Mouse (Mus musculus): ENCODE measurements around the gene Cryba2. TPM values are rescaled to one million over a fixed set of nuclear protein-coding genes. Genes with fewer than 3 reads are reported as not detected.

The Cryba2 gene
- not detected in 2 replicates for polyA plus RNA-seq (2015; fragmentation: Nextera tagmentation; extraction: Ambion mirVana)

DNA sequence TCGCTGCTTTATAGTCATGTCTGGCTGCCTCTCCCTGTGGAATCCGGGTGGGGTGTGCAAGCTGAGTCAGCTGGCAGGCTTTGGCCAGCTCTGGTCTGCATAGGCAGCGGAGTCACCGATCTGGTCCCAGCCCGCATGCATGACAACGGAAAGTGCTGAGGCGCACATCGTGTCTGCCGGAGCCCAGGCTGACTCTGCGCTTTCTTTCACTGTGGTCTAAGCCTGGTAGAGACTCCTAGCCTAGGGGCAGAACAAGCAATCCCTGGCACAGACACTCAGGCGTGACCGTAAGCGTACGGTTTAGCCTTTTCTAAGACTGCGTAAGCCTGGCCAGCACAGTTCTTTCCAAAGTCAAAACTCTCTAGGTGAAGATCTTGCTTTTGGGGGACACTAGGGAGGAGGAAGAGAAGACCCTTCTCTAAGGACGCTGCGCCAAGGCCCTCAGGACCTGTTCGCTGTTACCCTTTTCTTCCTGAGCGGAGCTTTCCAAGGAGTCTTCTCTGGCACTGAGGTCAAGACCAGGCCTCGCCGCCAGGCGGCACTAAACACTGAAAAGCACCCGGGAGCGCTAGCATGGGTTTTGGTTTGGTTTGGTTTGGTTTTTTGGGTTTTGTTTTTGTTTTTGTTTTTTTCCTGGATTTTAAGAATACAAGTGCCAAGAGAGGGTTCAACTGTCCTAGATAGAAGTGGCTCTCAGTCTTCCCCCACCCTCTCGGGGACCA lies at the start of gene Cryba2:
TSS of gene Cryba2 (minus strand) at position 10 of the 722 bp plus-strand sequence.
- H3K36me3 ChIP-seq (ENCODE audit: control insufficient read depth, insufficient read depth): no peaks in the 10 kb centered on the region
- no peak within 1 kb of the TSS for H3K4me3 ChIP-seq (ENCODE audit: low read depth, low read length)
- H3K27ac ChIP-seq (ENCODE audit: low read length): no peak within 1 kb of the TSS
- no peak within 1 kb of the TSS for H3K4me2 ChIP-seq (ENCODE audit: low read depth, low read length)
- H3K9ac ChIP-seq (ENCODE audit: low read depth, low read length): no peak within 1 kb of the TSS
- WGBS (ENCODE audit: insufficient replicate concordance): 6% methylated on average over 25 of the region's 25 CpGs
- ATAC-seq (ENCODE audit: low read depth): no peak
- H3K27me3 ChIP-seq (ENCODE audit: control insufficient read depth, insufficient read depth, low read depth, low read length): peaks cover 66% of the 10 kb centered on the region
- H3K4me1 ChIP-seq (ENCODE audit: control insufficient read depth, low read depth, low read length): no peaks in the 10 kb centered on the region
- H3K9me3 ChIP-seq (replicated peaks; ENCODE audit: control insufficient read depth, low read length): no peaks in the 10 kb centered on the region

DNA sequence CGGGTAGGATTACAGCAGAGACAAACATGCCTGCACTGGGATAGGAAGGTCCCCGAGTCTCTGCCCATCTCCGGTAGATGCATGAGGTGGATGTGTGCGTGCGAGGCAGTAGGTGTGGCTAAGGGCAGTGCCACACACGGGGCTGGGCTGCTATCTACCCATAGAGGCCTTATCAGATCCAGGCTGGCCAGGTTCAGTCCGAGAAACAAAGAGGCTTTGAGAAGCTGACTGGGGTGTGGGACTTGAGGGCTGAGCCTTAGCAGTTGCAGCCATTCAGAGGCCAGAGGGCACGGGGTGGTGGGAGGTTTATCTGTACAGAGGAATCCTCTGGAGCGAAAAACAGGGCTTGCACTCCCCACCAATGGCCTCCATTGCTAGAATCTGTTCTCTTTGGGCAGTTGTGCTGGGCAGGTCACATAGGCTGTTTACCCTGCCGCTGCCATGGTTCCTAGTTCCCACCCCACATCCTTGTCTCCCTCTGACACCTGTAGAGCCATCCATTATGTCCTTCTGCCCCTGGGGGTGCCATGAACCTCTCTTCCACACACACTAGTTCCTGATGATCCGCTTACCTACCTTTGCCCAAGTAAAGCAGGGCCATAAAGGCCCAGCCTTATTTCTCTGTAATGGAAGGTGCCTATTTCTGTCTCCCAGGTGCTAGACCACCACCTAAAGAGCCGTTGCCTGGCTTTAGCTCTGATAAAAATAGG lies 48.9 kb upstream of the Cryba2 start:
- Histone ChIP-seq H3K4me2 (ENCODE audit: low read depth, low read length) (no peak overlapping the region), H3K27ac (ENCODE audit: low read length) (no peak overlapping the region), H3K9me3 (replicated peaks; ENCODE audit: control insufficient read depth, low read length) (no peaks in the 10 kb centered on the region), H3K36me3 (ENCODE audit: control insufficient read depth, insufficient read depth) (no peaks in the 10 kb centered on the region), H3K9ac (ENCODE audit: low read depth, low read length) (no peak overlapping the region), H3K4me3 (ENCODE audit: low read depth, low read length) (no peak overlapping the region), H3K27me3 (ENCODE audit: control insufficient read depth, insufficient read depth, low read depth, low read length) (no peaks in the 10 kb centered on the region), H3K4me1 (ENCODE audit: control insufficient read depth, low read depth, low read length) (no peaks in the 10 kb centered on the region)
- ATAC-seq (ENCODE audit: low read depth): no peak
- WGBS (ENCODE audit: insufficient replicate concordance): 38% methylated on average over 12 of the region's 12 CpGs

DNA sequence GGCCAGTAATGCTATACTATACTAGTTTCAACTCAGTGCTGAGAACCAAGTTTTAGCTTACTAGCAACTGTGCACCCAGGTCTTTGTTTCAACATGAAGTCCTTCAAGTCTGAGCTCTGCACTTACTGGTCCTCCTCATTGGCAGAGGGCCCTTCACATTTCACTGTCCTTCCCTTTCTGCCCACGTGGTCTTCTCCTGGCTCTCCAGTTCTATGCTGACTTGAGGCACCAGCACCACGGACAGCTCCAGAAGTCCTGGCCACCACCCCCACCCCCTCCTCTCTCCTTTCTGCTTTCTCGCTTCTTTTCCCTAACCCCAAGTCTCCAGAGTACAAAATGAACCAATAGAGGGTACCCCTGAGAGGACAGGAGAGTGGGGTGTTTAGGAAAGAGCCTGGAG lies 46.8 kb upstream of the Cryba2 start:
- Histone ChIP-seq H3K27ac (ENCODE audit: low read length) (no peak overlapping the region), H3K36me3 (ENCODE audit: control insufficient read depth, insufficient read depth) (no peaks in the 10 kb centered on the region), H3K4me1 (ENCODE audit: control insufficient read depth, low read depth, low read length) (no peaks in the 10 kb centered on the region), H3K9me3 (replicated peaks; ENCODE audit: control insufficient read depth, low read length) (no peaks in the 10 kb centered on the region), H3K4me2 (ENCODE audit: low read depth, low read length) (no peak overlapping the region), H3K4me3 (ENCODE audit: low read depth, low read length) (no peak overlapping the region), H3K9ac (ENCODE audit: low read depth, low read length) (no peak overlapping the region), H3K27me3 (ENCODE audit: control insufficient read depth, insufficient read depth, low read depth, low read length) (no peaks in the 10 kb centered on the region)
- WGBS (ENCODE audit: insufficient replicate concordance): 11% methylated on average over 3 of the region's 3 CpGs
- no peak for ATAC-seq (ENCODE audit: low read depth)

DNA sequence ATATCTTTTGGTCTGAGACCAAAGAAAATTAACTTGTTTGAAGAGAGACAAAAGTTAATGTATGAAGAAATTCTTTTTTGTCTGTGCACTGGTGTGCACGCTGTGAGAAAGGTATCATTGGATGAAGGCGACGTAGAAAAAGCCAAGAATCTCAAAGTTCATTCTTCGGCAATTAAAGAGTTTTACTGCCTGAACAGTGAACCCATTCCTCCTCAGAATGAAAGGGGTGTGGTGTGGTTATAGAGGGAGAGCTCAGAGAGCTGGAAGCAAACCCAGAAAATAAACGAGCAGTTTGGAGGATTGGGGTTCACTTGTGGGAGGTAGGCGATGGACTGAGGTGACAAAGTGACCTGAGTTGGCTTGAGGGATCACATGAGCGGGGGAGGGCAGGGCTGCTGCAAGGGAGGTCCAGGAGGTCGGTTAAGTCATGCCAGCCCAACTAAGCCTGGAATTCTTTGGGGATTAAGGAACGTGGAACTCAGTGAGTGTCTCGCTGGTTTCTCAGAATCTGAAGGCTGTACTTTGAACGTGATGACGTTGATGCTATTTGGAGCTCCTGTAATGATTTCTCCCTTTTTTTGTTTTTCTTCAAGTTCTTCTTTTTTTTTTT lies 43.4 kb upstream of the Cryba2 start:
- Histone ChIP-seq H3K36me3 (ENCODE audit: control insufficient read depth, insufficient read depth) (no peaks in the 10 kb centered on the region), H3K27me3 (ENCODE audit: control insufficient read depth, insufficient read depth, low read depth, low read length) (no peaks in the 10 kb centered on the region), H3K27ac (ENCODE audit: low read length) (no peak overlapping the region), H3K9ac (ENCODE audit: low read depth, low read length) (no peak overlapping the region), H3K4me3 (ENCODE audit: low read depth, low read length) (no peak overlapping the region), H3K4me1 (ENCODE audit: control insufficient read depth, low read depth, low read length) (no peaks in the 10 kb centered on the region), H3K9me3 (replicated peaks; ENCODE audit: control insufficient read depth, low read length) (no peaks in the 10 kb centered on the region), H3K4me2 (ENCODE audit: low read depth, low read length) (no peak overlapping the region)
- no peak for ATAC-seq (ENCODE audit: low read depth)
- 37% methylated on average over 12 of the region's 12 CpGs for WGBS (ENCODE audit: insufficient replicate concordance)

DNA sequence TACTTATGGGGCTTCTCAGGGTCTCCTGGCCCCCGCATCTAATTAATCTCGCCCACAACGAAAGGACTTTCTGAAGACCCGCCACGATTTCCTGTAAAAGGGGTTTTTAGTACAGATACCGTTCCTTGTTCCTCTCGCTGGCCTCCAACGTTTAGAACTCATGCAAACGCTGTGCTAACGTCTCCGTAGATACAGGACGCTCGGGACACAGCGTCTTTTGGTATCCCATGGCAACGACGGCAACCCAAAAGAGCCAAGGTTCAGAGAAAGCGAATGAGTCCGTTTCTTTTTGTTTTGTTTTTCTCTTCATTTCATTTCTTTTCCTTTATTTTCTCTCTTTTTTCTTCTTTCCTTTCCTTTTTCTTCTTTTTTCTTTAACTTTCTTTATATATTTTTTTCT lies 42.5 kb upstream of the Cryba2 start, which contains the start of gene Cfap65:
TSS of gene Cfap65 (minus strand) at position 198 of the 400 bp plus-strand sequence.
- Histone ChIP-seq H3K36me3 (ENCODE audit: control insufficient read depth, insufficient read depth) (no peaks in the 10 kb centered on the region), H3K4me2 (ENCODE audit: low read depth, low read length) (no peak within 1 kb of the TSS), H3K27ac (ENCODE audit: low read length) (no peak within 1 kb of the TSS), H3K27me3 (ENCODE audit: control insufficient read depth, insufficient read depth, low read depth, low read length) (no peaks in the 10 kb centered on the region), H3K4me3 (ENCODE audit: low read depth, low read length) (no peak within 1 kb of the TSS), H3K4me1 (ENCODE audit: control insufficient read depth, low read depth, low read length) (no peaks in the 10 kb centered on the region), H3K9me3 (replicated peaks; ENCODE audit: control insufficient read depth, low read length) (no peaks in the 10 kb centered on the region), H3K9ac (ENCODE audit: low read depth, low read length) (no peak within 1 kb of the TSS)
- no peak for ATAC-seq (ENCODE audit: low read depth)
- WGBS (ENCODE audit: insufficient replicate concordance): under 1% methylated on average over 18 of the region's 18 CpGs

DNA sequence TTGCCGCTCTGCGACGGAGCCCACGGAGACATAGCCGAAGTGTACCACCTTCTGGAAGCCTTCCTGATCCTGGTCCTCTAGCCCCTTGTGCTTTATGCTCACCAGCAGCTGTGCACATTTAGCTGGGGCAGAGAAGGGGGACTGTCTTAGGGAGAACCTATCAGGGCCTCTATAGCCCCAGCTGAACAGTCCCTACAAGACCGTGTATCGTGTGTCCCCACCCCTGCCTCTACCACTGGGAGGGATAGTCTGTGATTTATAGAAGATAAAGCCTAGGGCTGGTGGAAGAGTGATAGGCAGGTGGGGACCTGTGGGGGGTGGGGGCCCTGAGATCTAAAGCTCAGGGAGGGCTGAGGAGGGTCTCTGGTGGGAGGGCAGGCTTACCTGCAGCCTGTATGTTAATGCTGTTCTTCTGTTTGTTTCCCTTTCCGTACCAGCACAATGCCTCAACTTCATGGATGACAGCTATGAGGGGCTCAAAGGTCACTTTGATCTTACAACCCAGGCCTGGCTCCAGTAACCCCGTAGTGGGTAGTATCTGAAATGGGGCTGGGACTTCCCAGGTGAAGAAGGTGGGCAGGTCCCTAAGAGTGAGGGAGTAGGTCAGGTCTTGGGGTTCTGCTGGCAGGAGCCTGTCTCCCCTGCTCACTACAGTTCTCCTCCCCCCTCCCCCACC lies 34.8 kb upstream of the Cryba2 start:
- Histone ChIP-seq H3K27me3 (ENCODE audit: control insufficient read depth, insufficient read depth, low read depth, low read length) (no peaks in the 10 kb centered on the region), H3K9me3 (replicated peaks; ENCODE audit: control insufficient read depth, low read length) (no peaks in the 10 kb centered on the region), H3K4me3 (ENCODE audit: low read depth, low read length) (no peak overlapping the region), H3K27ac (ENCODE audit: low read length) (no peak overlapping the region), H3K4me1 (ENCODE audit: control insufficient read depth, low read depth, low read length) (no peaks in the 10 kb centered on the region), H3K9ac (ENCODE audit: low read depth, low read length) (no peak overlapping the region), H3K36me3 (ENCODE audit: control insufficient read depth, insufficient read depth) (no peaks in the 10 kb centered on the region), H3K4me2 (ENCODE audit: low read depth, low read length) (no peak overlapping the region)
- WGBS (ENCODE audit: insufficient replicate concordance): 60% methylated on average over 9 of the region's 9 CpGs
- ATAC-seq (ENCODE audit: low read depth): no peak

DNA sequence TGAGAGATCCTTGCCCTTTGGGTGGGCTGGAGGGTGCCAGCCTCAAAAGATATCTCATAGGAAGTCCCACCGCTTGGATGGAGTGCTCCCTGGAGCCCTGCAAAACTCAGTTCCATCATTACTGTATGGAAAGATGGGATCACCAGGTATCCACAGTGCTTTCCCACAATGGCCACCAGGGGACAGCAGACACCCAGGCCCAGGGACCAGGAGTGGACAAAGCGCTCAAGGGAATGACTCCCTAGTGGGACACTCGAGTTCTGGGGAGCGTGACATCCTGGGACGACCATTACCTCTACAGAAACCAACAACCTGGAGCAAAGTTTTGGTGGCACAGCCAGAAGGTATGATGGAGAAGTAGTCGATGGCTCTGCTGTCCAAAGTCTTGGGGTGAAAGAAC lies 33.8 kb upstream of the Cryba2 start:
- no peak overlapping the region for H3K27ac ChIP-seq (ENCODE audit: low read length)
- no peaks in the 10 kb centered on the region for H3K9me3 ChIP-seq (replicated peaks; ENCODE audit: control insufficient read depth, low read length)
- no peak for ATAC-seq (ENCODE audit: low read depth)
- no peak overlapping the region for H3K4me3 ChIP-seq (ENCODE audit: low read depth, low read length)
- H3K9ac ChIP-seq (ENCODE audit: low read depth, low read length): no peak overlapping the region
- H3K27me3 ChIP-seq (ENCODE audit: control insufficient read depth, insufficient read depth, low read depth, low read length): no peaks in the 10 kb centered on the region
- H3K4me2 ChIP-seq (ENCODE audit: low read depth, low read length): no peak overlapping the region
- no peaks in the 10 kb centered on the region for H3K4me1 ChIP-seq (ENCODE audit: control insufficient read depth, low read depth, low read length)
- no peaks in the 10 kb centered on the region for H3K36me3 ChIP-seq (ENCODE audit: control insufficient read depth, insufficient read depth)
- WGBS (ENCODE audit: insufficient replicate concordance): 33% methylated on average over 6 of the region's 6 CpGs

DNA sequence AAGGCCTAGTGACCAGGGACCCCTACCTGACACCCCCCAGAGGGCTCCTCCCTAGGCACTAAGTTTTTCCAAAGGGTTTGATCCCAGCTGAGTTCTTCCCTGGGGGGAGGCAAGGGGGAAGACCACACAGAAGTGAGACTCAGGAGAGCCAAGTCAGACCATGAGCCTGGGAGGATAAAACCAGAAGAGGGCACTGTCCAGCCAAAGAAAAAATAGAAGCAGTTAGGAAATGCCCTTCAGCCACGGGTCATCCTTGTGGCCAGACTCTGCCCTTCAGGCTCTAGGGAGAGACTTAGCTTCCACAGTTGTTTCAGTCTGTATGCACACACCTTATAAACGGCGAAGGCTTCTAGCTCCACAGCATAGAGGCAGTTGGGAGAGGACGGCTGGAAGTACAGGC lies 31.5 kb upstream of the Cryba2 start:
- 54% methylated on average over 4 of the region's 4 CpGs for WGBS (ENCODE audit: insufficient replicate concordance)
- H3K4me2 ChIP-seq (ENCODE audit: low read depth, low read length): no peak overlapping the region
- H3K9me3 ChIP-seq (replicated peaks; ENCODE audit: control insufficient read depth, low read length): no peaks in the 10 kb centered on the region
- H3K27ac ChIP-seq (ENCODE audit: low read length): no peak overlapping the region
- H3K9ac ChIP-seq (ENCODE audit: low read depth, low read length): no peak overlapping the region
- H3K4me1 ChIP-seq (ENCODE audit: control insufficient read depth, low read depth, low read length): no peaks in the 10 kb centered on the region
- H3K27me3 ChIP-seq (ENCODE audit: control insufficient read depth, insufficient read depth, low read depth, low read length): no peaks in the 10 kb centered on the region
- no peaks in the 10 kb centered on the region for H3K36me3 ChIP-seq (ENCODE audit: control insufficient read depth, insufficient read depth)
- H3K4me3 ChIP-seq (ENCODE audit: low read depth, low read length): no peak overlapping the region
- ATAC-seq (ENCODE audit: low read depth): no peak
